Mouse (Mus musculus): ENCODE results near the gene Ackr4. TPM values are rescaled to one million over a fixed set of nuclear protein-coding genes. Genes with fewer than 3 reads are reported as not detected.

The Ackr4 gene
- polyA plus RNA-seq, 1 experiment from 2014 or later = 1.3 TPM

DNA sequence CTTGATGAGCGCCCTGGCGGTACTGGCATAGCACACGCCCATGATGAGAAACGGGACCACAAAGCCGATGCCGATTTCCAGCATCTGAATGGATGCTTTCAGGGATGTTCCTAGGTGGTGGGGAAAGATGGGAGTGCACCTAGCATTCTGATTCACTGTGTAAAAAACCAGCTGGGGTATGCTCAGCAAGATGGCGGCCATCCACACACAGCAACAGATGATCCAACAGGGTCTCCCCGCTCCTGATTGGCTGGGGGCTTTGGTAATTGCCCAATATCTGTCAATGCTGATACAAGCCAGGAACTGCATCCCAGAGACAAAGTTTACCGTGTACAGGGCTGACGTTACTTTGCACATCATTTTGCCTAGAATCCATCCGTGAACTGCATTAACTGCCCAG lies 27.7 kb downstream of the Ackr4 start:
- no peak overlapping the region for H3K27ac ChIP-seq
- no peak overlapping the region for H3K4me3 ChIP-seq (replicated peaks; ENCODE audit: low read length)
- H3K4me1 ChIP-seq (replicated peaks; ENCODE audit: control insufficient read depth, insufficient read depth, low read length) = no peaks in the 10 kb centered on the region
- DNase-seq (ENCODE audit: low spot score) (no peak), ATAC-seq (ENCODE audit: low FRiP score) (no peak)
- no peaks in the 10 kb centered on the region for H3K9me3 ChIP-seq (ENCODE audit: control insufficient read depth, low read length)
- H3K9ac ChIP-seq = no peak overlapping the region
- H3K36me3 ChIP-seq (replicated peaks; ENCODE audit: control insufficient read depth, insufficient read depth) = peaks cover 10% of the 10 kb centered on the region; the same call in 1 of the 2 replicates
- H3K4me2 ChIP-seq (replicated peaks) = no peak overlapping the region
- H3K27me3 ChIP-seq (ENCODE audit: control insufficient read depth, insufficient read depth, low read length) = no peaks in the 10 kb centered on the region
- 89% methylated on average over 11 of the region's 11 CpGs for WGBS

DNA sequence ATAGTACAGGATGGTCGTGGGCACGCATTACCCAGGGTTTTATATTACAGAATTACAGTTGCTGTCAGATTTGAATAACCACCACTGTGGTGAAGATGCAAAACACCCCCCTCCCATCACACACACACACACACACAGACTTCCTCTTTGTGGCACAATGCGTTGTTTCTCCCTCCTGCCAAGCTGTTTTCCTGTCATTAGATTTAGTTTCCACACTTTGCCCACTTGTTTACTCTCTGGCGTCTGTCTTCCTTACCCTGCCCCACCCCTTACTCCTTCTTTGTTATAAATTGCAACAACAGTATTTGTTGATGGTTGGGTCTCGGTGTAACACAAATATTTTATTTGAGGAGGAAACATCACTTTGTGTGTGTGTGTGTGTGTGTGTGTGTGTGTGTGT lies 28.5 kb downstream of the Ackr4 start:
- peaks cover 10% of the 10 kb centered on the region; the same call in 1 of the 2 replicates for H3K36me3 ChIP-seq (replicated peaks; ENCODE audit: control insufficient read depth, insufficient read depth)
- no peak overlapping the region for H3K9ac ChIP-seq

GRCm38 (mm10) chr9:104092945-104093344 lies 33.8 kb downstream of the Ackr4 start:
- Histone ChIP-seq H3K36me3 (replicated peaks; ENCODE audit: control insufficient read depth, insufficient read depth) (0 out of 2 replicates have a peak, but pooled peaks cover 3% of the 10 kb centered on the region), H3K4me1 (replicated peaks; ENCODE audit: control insufficient read depth, insufficient read depth, low read length) (no peaks in the 10 kb centered on the region), H3K4me2 (replicated peaks) (no peak overlapping the region), H3K9ac (no peak overlapping the region), H3K27me3 (ENCODE audit: control insufficient read depth, insufficient read depth, low read length) (no peaks in the 10 kb centered on the region), H3K27ac (no peak overlapping the region), H3K4me3 (replicated peaks; ENCODE audit: low read length) (no peak overlapping the region), H3K9me3 (ENCODE audit: control insufficient read depth, low read length) (no peaks in the 10 kb centered on the region)
- 95% methylated on average over 5 of the region's 5 CpGs for WGBS
- no peak for ATAC-seq (ENCODE audit: low FRiP score)
- no peak for DNase-seq (ENCODE audit: low spot score)

More for the DNA sequence above, 28.5 kb downstream of the Ackr4 start:
- WGBS = 82% methylated on average over 5 of the region's 5 CpGs
- Histone ChIP-seq H3K4me3 (replicated peaks; ENCODE audit: low read length) (no peak overlapping the region), H3K27ac (no peak overlapping the region), H3K4me2 (replicated peaks) (no peak overlapping the region), H3K4me1 (replicated peaks; ENCODE audit: control insufficient read depth, insufficient read depth, low read length) (no peaks in the 10 kb centered on the region), H3K9me3 (ENCODE audit: control insufficient read depth, low read length) (no peaks in the 10 kb centered on the region), H3K27me3 (ENCODE audit: control insufficient read depth, insufficient read depth, low read length) (no peaks in the 10 kb centered on the region)
- DNase-seq (ENCODE audit: low spot score) = no peak
- no peak for ATAC-seq (ENCODE audit: low FRiP score)

GRCm38 (mm10) chr9:104088555-104088954 lies 38.2 kb downstream of the Ackr4 start:
- H3K4me1 ChIP-seq (replicated peaks; ENCODE audit: control insufficient read depth, insufficient read depth, low read length) = no peaks in the 10 kb centered on the region
- H3K27me3 ChIP-seq (ENCODE audit: control insufficient read depth, insufficient read depth, low read length) = no peaks in the 10 kb centered on the region
- no peak for DNase-seq (ENCODE audit: low spot score)
- H3K9me3 ChIP-seq (ENCODE audit: control insufficient read depth, low read length) = no peaks in the 10 kb centered on the region
- H3K27ac ChIP-seq = peak overlapping the region; percentile 36
- H3K4me2 ChIP-seq (replicated peaks) = no peak overlapping the region
- no peak overlapping the region for H3K9ac ChIP-seq
- H3K4me3 ChIP-seq (replicated peaks; ENCODE audit: low read length) = no peak overlapping the region
- WGBS = 63% methylated on average over 8 of the region's 8 CpGs
- no peak for ATAC-seq (ENCODE audit: low FRiP score)
- H3K36me3 ChIP-seq (replicated peaks; ENCODE audit: control insufficient read depth, insufficient read depth) = peaks cover 18% of the 10 kb centered on the region; the same call in 1 of the 2 replicates

DNA sequence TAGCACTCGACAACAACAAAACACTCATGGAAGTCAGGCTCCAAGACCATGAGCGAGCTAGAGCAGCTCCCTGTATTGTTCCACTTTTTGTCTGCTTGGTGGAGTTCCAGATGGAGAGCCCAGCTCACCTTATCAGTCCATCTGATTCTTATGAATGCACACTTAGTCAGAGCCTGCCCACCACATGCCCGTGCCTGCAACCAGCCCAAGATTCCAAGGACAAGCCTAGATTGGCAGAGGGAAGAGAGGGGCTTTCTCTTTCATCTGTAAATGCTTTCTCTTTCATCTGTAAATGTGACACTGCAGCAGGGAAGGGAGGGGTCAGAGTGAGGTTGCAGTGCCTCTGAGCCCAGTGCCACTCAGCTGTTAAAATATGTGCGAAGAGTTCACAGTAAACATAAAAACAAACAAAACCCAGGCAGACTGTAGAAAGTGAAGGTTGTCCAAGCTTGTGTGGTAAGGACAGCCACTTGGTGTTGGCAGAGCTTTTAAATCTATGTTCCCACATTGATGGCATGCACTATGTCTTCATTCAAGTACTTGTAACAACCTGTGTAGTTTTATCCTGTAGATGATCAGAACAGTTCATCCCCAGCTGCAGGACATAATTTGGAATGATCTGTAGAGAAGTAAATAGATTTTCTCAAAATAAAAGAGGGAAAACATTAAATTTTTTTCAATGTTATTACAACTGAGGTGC lies 40.9 kb downstream of the Ackr4 start:
- H3K4me1 ChIP-seq (replicated peaks; ENCODE audit: control insufficient read depth, insufficient read depth, low read length) = no peaks in the 10 kb centered on the region
- H3K27me3 ChIP-seq (ENCODE audit: control insufficient read depth, insufficient read depth, low read length) = no peaks in the 10 kb centered on the region
- H3K36me3 ChIP-seq (replicated peaks; ENCODE audit: control insufficient read depth, insufficient read depth) = peaks cover 24% of the 10 kb centered on the region
- H3K9me3 ChIP-seq (ENCODE audit: control insufficient read depth, low read length) = no peaks in the 10 kb centered on the region
- H3K9ac ChIP-seq = no peak overlapping the region
- H3K4me2 ChIP-seq (replicated peaks) = no peak overlapping the region
- no peak for ATAC-seq (ENCODE audit: low FRiP score)
- H3K4me3 ChIP-seq (replicated peaks; ENCODE audit: low read length) = no peak overlapping the region
- WGBS = 67% methylated on average over 4 of the region's 4 CpGs
- H3K27ac ChIP-seq = no peak overlapping the region
- no peak for DNase-seq (ENCODE audit: low spot score)

- no peak for DNase-seq (ENCODE audit: low spot score)
- no peak overlapping the region for H3K4me3 ChIP-seq (replicated peaks; ENCODE audit: low read length)
- H3K9ac ChIP-seq = no peak overlapping the region
- peaks cover 14% of the 10 kb centered on the region for H3K36me3 ChIP-seq (replicated peaks; ENCODE audit: control insufficient read depth, insufficient read depth)
- 81% methylated on average over 3 of the region's 3 CpGs for WGBS
- H3K4me2 ChIP-seq (replicated peaks) = no peak overlapping the region
- H3K27me3 ChIP-seq (ENCODE audit: control insufficient read depth, insufficient read depth, low read length) = no peaks in the 10 kb centered on the region
- H3K9me3 ChIP-seq (ENCODE audit: control insufficient read depth, low read length) = no peaks in the 10 kb centered on the region
- no peak for ATAC-seq (ENCODE audit: low FRiP score)
- H3K27ac ChIP-seq = no peak overlapping the region
- no peaks in the 10 kb centered on the region for H3K4me1 ChIP-seq (replicated peaks; ENCODE audit: control insufficient read depth, insufficient read depth, low read length)
Observed at GRCm38 (mm10) chr9:104080038-104080437, 46.7 kb downstream of the Ackr4 start.

- Histone ChIP-seq H3K4me1 (replicated peaks; ENCODE audit: control insufficient read depth, insufficient read depth, low read length) (no peaks in the 10 kb centered on the region), H3K27me3 (ENCODE audit: control insufficient read depth, insufficient read depth, low read length) (no peaks in the 10 kb centered on the region), H3K9ac (no peak overlapping the region), H3K4me3 (replicated peaks; ENCODE audit: low read length) (no peak overlapping the region), H3K36me3 (replicated peaks; ENCODE audit: control insufficient read depth, insufficient read depth) (peaks cover 12% of the 10 kb centered on the region), H3K27ac (no peak overlapping the region), H3K9me3 (ENCODE audit: control insufficient read depth, low read length) (no peaks in the 10 kb centered on the region), H3K4me2 (replicated peaks) (no peak overlapping the region)
- DNase-seq (ENCODE audit: low spot score) (peak; percentile 57), ATAC-seq (ENCODE audit: low FRiP score) (no peak)
- WGBS = 57% methylated on average over 5 of the region's 5 CpGs
Observed at GRCm38 (mm10) chr9:104079379-104079778, 47.4 kb downstream of the Ackr4 start.

GRCm38 (mm10) chr9:104078780-104079179 lies 48.0 kb downstream of the Ackr4 start:
- H3K4me2 ChIP-seq (replicated peaks) = no peak overlapping the region
- ATAC-seq (ENCODE audit: low FRiP score) (no peak), DNase-seq (ENCODE audit: low spot score) (no peak)
- H3K4me1 ChIP-seq (replicated peaks; ENCODE audit: control insufficient read depth, insufficient read depth, low read length) = no peaks in the 10 kb centered on the region
- H3K9ac ChIP-seq = no peak overlapping the region
- no peaks in the 10 kb centered on the region for H3K27me3 ChIP-seq (ENCODE audit: control insufficient read depth, insufficient read depth, low read length)
- H3K36me3 ChIP-seq (replicated peaks; ENCODE audit: control insufficient read depth, insufficient read depth) = peaks cover 6% of the 10 kb centered on the region
- 97% methylated on average over 1 of the region's 1 CpGs for WGBS
- H3K4me3 ChIP-seq (replicated peaks; ENCODE audit: low read length) = no peak overlapping the region
- H3K9me3 ChIP-seq (ENCODE audit: control insufficient read depth, low read length) = no peaks in the 10 kb centered on the region
- H3K27ac ChIP-seq = no peak overlapping the region

DNA sequence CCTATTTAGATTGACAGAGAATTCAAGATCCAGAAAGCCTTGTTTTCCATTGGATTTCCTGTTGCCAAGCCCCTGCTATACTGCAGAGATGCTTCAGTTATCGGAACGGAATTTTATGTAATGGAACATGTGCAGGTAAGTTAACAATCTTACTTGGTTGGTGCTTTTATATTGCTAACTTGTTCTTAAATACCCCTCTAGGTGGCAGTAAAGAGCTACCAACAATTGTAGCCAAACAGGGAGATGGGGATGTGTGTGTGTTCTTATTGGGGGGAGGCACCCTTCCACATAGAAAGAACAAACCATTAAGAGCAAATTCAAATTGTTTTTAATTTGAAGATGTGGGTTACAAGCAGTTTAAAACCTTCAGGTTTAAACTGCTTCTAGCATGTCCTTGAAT lies 50.9 kb downstream of the Ackr4 start:
- peak; percentile 36 for DNase-seq (ENCODE audit: low spot score)
- H3K4me3 ChIP-seq (replicated peaks; ENCODE audit: low read length) = no peak overlapping the region
- no peaks in the 10 kb centered on the region for H3K9me3 ChIP-seq (ENCODE audit: control insufficient read depth, low read length)
- H3K36me3 ChIP-seq (replicated peaks; ENCODE audit: control insufficient read depth, insufficient read depth) = no peaks in the 10 kb centered on the region
- no peak overlapping the region for H3K9ac ChIP-seq
- no peak overlapping the region for H3K4me2 ChIP-seq (replicated peaks)
- no peak overlapping the region for H3K27ac ChIP-seq
- ATAC-seq (ENCODE audit: low FRiP score) = no peak
- H3K27me3 ChIP-seq (ENCODE audit: control insufficient read depth, insufficient read depth, low read length) = no peaks in the 10 kb centered on the region
- 62% methylated on average over 2 of the region's 2 CpGs for WGBS
- no peaks in the 10 kb centered on the region for H3K4me1 ChIP-seq (replicated peaks; ENCODE audit: control insufficient read depth, insufficient read depth, low read length)
